Mouse (Mus musculus) limb, embryonic 14.5 days (tissue): ENCODE data around the gene Ndufb8. TPM values are rescaled to one million over a fixed set of nuclear protein-coding genes. Genes with fewer than 3 reads are reported as not detected.
A peak's percentile ranks its signal among the peaks of the same experiment; 100 is the strongest.

ENCODE experiments used
- ATAC-seq: fragments of 200-750 bp; cut with Nextera tagmentation; 2 replicates; pipeline ENCODE4 v1.8.0; 2017; ENCODE audit warnings: low read depth, moderate number of reproducible peaks, moderate TSS enrichment; ENCODE audit not compliant: low FRiP score
- DNase-seq: peaks from one replicate; pipeline ENCODE4 v3.0.0-alpha.2; 2015; ENCODE audit warnings: low spot score
- H3K27ac ChIP-seq: fragments of 300-500 bp; sonication (generic); replicated peaks from 2 replicates; pipeline ENCODE4 v1.5.1; 2014; ENCODE audit warnings: low read depth, mild to moderate bottlenecking, low read length, moderate library complexity, mixed read lengths
- H3K27me3 ChIP-seq: fragments of 300-500 bp; sonication (generic); 2 replicates; pipeline ENCODE4 v1.6.1; 2014; ENCODE audit warnings: low read length, mixed read lengths; ENCODE audit not compliant: control insufficient read depth, insufficient read depth
- H3K36me3 ChIP-seq: fragments of 300-500 bp; sonication (generic); 2 replicates; pipeline ENCODE4 v1.6.1; 2014; ENCODE audit warnings: mild to moderate bottlenecking, low read length, moderate library complexity, mixed read lengths; ENCODE audit not compliant: control insufficient read depth, insufficient read depth
- H3K4me1 ChIP-seq: fragments of 300-500 bp; sonication (generic); 2 replicates; pipeline ENCODE4 v1.6.1; 2014; ENCODE audit warnings: antibody characterized with exemption, low read length, mixed read lengths; ENCODE audit not compliant: control insufficient read depth, insufficient read depth
- H3K4me2 ChIP-seq: fragments of 300-500 bp; sonication (generic); replicated peaks from 2 replicates; pipeline ENCODE4 v1.6.1; 2014; ENCODE audit warnings: low read depth, mild to moderate bottlenecking, low read length, moderate library complexity; ENCODE audit not compliant: severe bottlenecking
- H3K4me3 ChIP-seq: fragments of 300-500 bp; sonication (generic); replicated peaks from 2 replicates; pipeline ENCODE4 v1.5.1; 2014; ENCODE audit warnings: low read length
- H3K9ac ChIP-seq: fragments of 300-500 bp; sonication (generic); 2 replicates; pipeline ENCODE4 v1.6.1; 2014; ENCODE audit warnings: mild to moderate bottlenecking, low read depth, low read length, moderate library complexity; ENCODE audit not compliant: severe bottlenecking
- H3K9me3 ChIP-seq: fragments of 300-500 bp; sonication (generic); 2 replicates; pipeline ENCODE4 v1.6.1; 2016; ENCODE audit warnings: low read length; ENCODE audit not compliant: control insufficient read depth
- POLR2A ChIP-seq: fragments of 200-500 bp; IDR thresholded peaks from 2 replicates; pipeline ENCODE4 v1.8.0; 2012; ENCODE audit warnings: inconsistent platforms, mild to moderate bottlenecking, moderate library complexity, borderline replicate concordance; ENCODE audit not compliant: insufficient read depth, insufficient read length; ENCODE audit errors: extremely low read depth
- WGBS: fragments of 180-500 bp; shearing (Covaris S2); extraction: QIAGEN DNeasy Blood & Tissue Kit; methylation state at CpG from one replicate; pipeline ENCODE4 v1.1.7; 2014; 5-methylcytosine and 5-hydroxymethylcytosine counted together
- polyA plus RNA-seq, 2 experiments: library from polyadenylated mRNA; depleted of rRNA in 1 of 2; stranded (reverse) in 1 of 2; unstranded in 1 of 2; fragments of >200 nt; fragmentation: Nextera tagmentation in 1 of 2; extraction: Ambion mirVana in 1 of 2; gene quantifications; 2 replicates each; pipeline versions ENCODE4 v1.2.1 to v1.2.3; 2012 to 2014

Ndufb8 gene
- polyA plus RNA-seq, 2 experiments: 334 to 542 TPM

- 3% methylated on average over 56 of the region's 66 CpGs for WGBS
- Histone ChIP-seq H3K4me2 (peak overlapping the region; percentile 87), H3K4me1 (peaks cover 5% of the 10 kb centered on the region; the same call in 1 of the 2 replicates), H3K27ac (no peak overlapping the region), H3K4me3 (peak overlapping the region; percentile 41), H3K27me3 (peaks cover 80% of the 10 kb centered on the region), H3K36me3 (no peaks in the 10 kb centered on the region), H3K9ac (peak overlapping the region; percentile 41; the same call in 1 of the 2 replicates), H3K9me3 (no peaks in the 10 kb centered on the region)
- no peak for DNase-seq
- no peak; the same call in 1 of the 2 replicates for ATAC-seq
- TF ChIP-seq POLR2A: no peak
Measured at GRCm38 (mm10) chr19:44511451-44512231, 43.6 kb downstream of the Ndufb8 start.

- DNase-seq: no peak
- WGBS: 6% methylated on average over 12 of the region's 12 CpGs
- Histone ChIP-seq H3K4me3 (peak overlapping the region; percentile 41; the same call in 1 of the 2 replicates), H3K9me3 (no peaks in the 10 kb centered on the region), H3K27ac (no peak overlapping the region), H3K9ac (no peak overlapping the region), H3K27me3 (peaks cover 75% of the 10 kb centered on the region), H3K4me1 (peaks cover 5% of the 10 kb centered on the region; the same call in 1 of the 2 replicates), H3K36me3 (no peaks in the 10 kb centered on the region), H3K4me2 (peak overlapping the region; percentile 87; the same call in 1 of the 2 replicates)
- no peak for ATAC-seq
- no peak for TF ChIP-seq POLR2A
Measured at GRCm38 (mm10) chr19:44510534-44511175, 44.6 kb downstream of the Ndufb8 start.

GRCm38 (mm10) chr19:44502741-44503140, 52.5 kb downstream of the Ndufb8 start:
- H3K27me3 ChIP-seq: 0 out of 2 replicates have a peak, but pooled peaks cover 5% of the 10 kb centered on the region
- no peak overlapping the region for H3K4me3 ChIP-seq
- H3K4me2 ChIP-seq: no peak overlapping the region
- ATAC-seq (no peak), DNase-seq (no peak)
- H3K27ac ChIP-seq: no peak overlapping the region
- no peak overlapping the region for H3K9ac ChIP-seq
- no peaks in the 10 kb centered on the region for H3K9me3 ChIP-seq
- no peaks in the 10 kb centered on the region for H3K36me3 ChIP-seq
- TF ChIP-seq POLR2A: no peak
- H3K4me1 ChIP-seq: 0 out of 2 replicates have a peak, but pooled peaks cover 3% of the 10 kb centered on the region
- WGBS: 78% methylated on average over 4 of the region's 4 CpGs

- Histone ChIP-seq H3K4me3 (no peak overlapping the region), H3K4me1 (0 out of 2 replicates have a peak, but pooled peaks cover 3% of the 10 kb centered on the region), H3K9me3 (no peaks in the 10 kb centered on the region), H3K4me2 (no peak overlapping the region), H3K27me3 (0 out of 2 replicates have a peak, but pooled peaks cover 4% of the 10 kb centered on the region), H3K9ac (no peak overlapping the region), H3K36me3 (no peaks in the 10 kb centered on the region), H3K27ac (no peak overlapping the region)
- TF ChIP-seq POLR2A: no peak
- no peak for DNase-seq
- 57% methylated on average over 6 of the region's 6 CpGs for WGBS
- no peak for ATAC-seq
Measured at GRCm38 (mm10) chr19:44501925-44502324, 53.3 kb downstream of the Ndufb8 start.

GRCm38 (mm10) chr19:44500240-44500639, 55.0 kb downstream of the Ndufb8 start:
- 41% methylated on average over 5 of the region's 5 CpGs for WGBS
- DNase-seq (no peak), ATAC-seq (no peak)
- Histone ChIP-seq H3K27ac (no peak overlapping the region), H3K9ac (no peak overlapping the region), H3K4me3 (no peak overlapping the region), H3K36me3 (no peaks in the 10 kb centered on the region), H3K4me2 (no peak overlapping the region), H3K4me1 (0 out of 2 replicates have a peak, but pooled peaks cover 3% of the 10 kb centered on the region), H3K27me3 (0 out of 2 replicates have a peak, but pooled peaks cover 4% of the 10 kb centered on the region), H3K9me3 (no peaks in the 10 kb centered on the region)
- TF ChIP-seq POLR2A: no peak
